Mouse (Mus musculus) embryo, embryonic 10.5 days (tissue): ENCODE data around the gene Twsg1.
"Not testable (repeated sequence)": the region's sequence is repeated elsewhere in the genome, so short reads cannot be mapped to it uniquely, and the experiment has no call there.

Source experiments
- DNase-seq: peaks from one replicate; pipeline ENCODE4 v3.0.0-alpha.2; 2015; ENCODE audit warnings: low spot score

Gene Twsg1

GRCm38 (mm10) chr17:65950622-65951404 lies at the start of gene Twsg1:
TSS of gene Twsg1 (minus strand) at chr17:65951226.
- DNase-seq = peak; percentile 91

- DNase-seq = no peak
Measured at GRCm38 (mm10) chr17:65988151-65988820, 37.3 kb upstream of the Twsg1 start.

GRCm38 (mm10) chr17:65976720-65977119 lies 25.7 kb upstream of the Twsg1 start:
- DNase-seq = not testable (repeated sequence)

GRCm38 (mm10) chr17:65967751-65968150 lies 16.7 kb upstream of the Twsg1 start:
- no peak for DNase-seq

- no peak for DNase-seq
Measured at GRCm38 (mm10) chr17:65962263-65962662, 11.2 kb upstream of the Twsg1 start.

GRCm38 (mm10) chr17:65961606-65962136 lies 10.6 kb upstream of the Twsg1 start:
- DNase-seq = no peak

- DNase-seq = no peak
Measured at GRCm38 (mm10) chr17:65959011-65959410, 8.0 kb upstream of the Twsg1 start.

- no peak for DNase-seq
Measured at GRCm38 (mm10) chr17:65958366-65958765, 7.3 kb upstream of the Twsg1 start.

- DNase-seq = no peak
Measured at GRCm38 (mm10) chr17:65957782-65958325, 6.8 kb upstream of the Twsg1 start.

GRCm38 (mm10) chr17:65956993-65957781 lies 6.2 kb upstream of the Twsg1 start:
- DNase-seq = no peak

GRCm38 (mm10) chr17:65956140-65956539 lies 5.1 kb upstream of the Twsg1 start:
- DNase-seq = no peak

- DNase-seq = no peak
Measured at GRCm38 (mm10) chr17:65953959-65954358, 2.9 kb upstream of the Twsg1 start.

- peak; percentile 26 for DNase-seq
Measured at GRCm38 (mm10) chr17:65952083-65952482, 1.1 kb upstream of the Twsg1 start.

- no peak for DNase-seq
Measured at GRCm38 (mm10) chr17:65950183-65950582, 843 bp downstream of the Twsg1 start.

- DNase-seq = no peak
Measured at GRCm38 (mm10) chr17:65947307-65947706, 3.7 kb downstream of the Twsg1 start.

- no peak for DNase-seq
Measured at GRCm38 (mm10) chr17:65945420-65945819, 5.6 kb downstream of the Twsg1 start.

- no peak for DNase-seq
Measured at GRCm38 (mm10) chr17:65942394-65942793, 8.6 kb downstream of the Twsg1 start.

- no peak for DNase-seq
Measured at GRCm38 (mm10) chr17:65941275-65941674, 9.8 kb downstream of the Twsg1 start.

- no peak for DNase-seq
Measured at GRCm38 (mm10) chr17:65940221-65940620, 10.8 kb downstream of the Twsg1 start.

GRCm38 (mm10) chr17:65939461-65940192 lies 11.4 kb downstream of the Twsg1 start:
- no peak for DNase-seq

- DNase-seq = no peak
Measured at GRCm38 (mm10) chr17:65937671-65938070, 13.4 kb downstream of the Twsg1 start.
